17 mouse cellular contexts compared by ENCODE assay signal in the genomic region with DNA sequence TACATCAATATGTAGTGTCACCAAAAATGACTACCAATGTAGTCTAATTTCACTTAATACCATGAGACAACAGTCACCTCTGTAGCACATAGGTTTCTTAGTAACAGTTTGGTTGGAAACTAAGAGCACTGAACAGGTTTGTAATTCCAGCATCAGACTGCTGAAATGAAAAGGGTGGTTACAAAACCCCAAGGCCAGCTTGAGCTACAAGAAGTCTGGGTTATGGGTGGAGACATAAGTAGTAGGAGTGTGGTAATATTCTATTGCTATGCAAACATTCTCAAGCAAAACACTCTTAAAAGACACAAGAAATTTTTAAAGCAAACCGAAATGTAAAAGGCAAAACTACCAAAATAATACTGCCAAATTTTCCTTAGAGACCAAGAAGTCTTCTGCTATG.
"Had no signal": no experiment of that assay in that cellular context is flagged by ENCODE, and none has a peak within 500 bp of the region (broad histone marks: within the 10 kb centered on the region; RNA-seq: fewer than 3 reads in every experiment).

No protein-coding gene starts in this region.

- H3K9me3 ChIP-seq: midbrain, embryonic 12.5 days; midbrain, embryonic 15.5 days; neural tube, embryonic 13.5 days had no signal

- H3K9ac ChIP-seq: liver, embryonic 14.5 days; midbrain, embryonic 12.5 days; midbrain, embryonic 15.5 days; neural tube, embryonic 13.5 days had no signal

- H3K36me3 ChIP-seq: midbrain, embryonic 12.5 days; midbrain, embryonic 15.5 days; neural tube, embryonic 13.5 days had no signal

- ATAC-seq: intestine, postnatal 0 days; midbrain, embryonic 15.5 days had no signal

- H3K4me2 ChIP-seq: midbrain, embryonic 12.5 days; midbrain, embryonic 15.5 days; neural tube, embryonic 13.5 days had no signal

- DNase-seq: kidney, adult 2 months; kidney, postnatal 10 days; kidney, postnatal 36 days; layer of hippocampus, postnatal 36 days; retina, postnatal 1 day; right cerebral cortex, postnatal 25 days; spleen, adult 18-20 months; thymus, adult 18-20 months; thymus, postnatal 36 days had no signal

- H3K27me3 ChIP-seq: midbrain, embryonic 12.5 days; midbrain, embryonic 15.5 days; neural tube, embryonic 13.5 days had no signal

- H3K27ac ChIP-seq: left cerebral cortex, adult 2 months; liver, embryonic 14.5 days; macrophage; midbrain, embryonic 12.5 days; midbrain, embryonic 15.5 days; neural tube, embryonic 13.5 days had no signal

- H3K4me3 ChIP-seq: left cerebral cortex, adult 2 months; midbrain, embryonic 12.5 days; midbrain, embryonic 15.5 days; myocyte; neural tube, embryonic 13.5 days had no signal
